Mouse (Mus musculus) lung, embryonic 14.5 days (tissue): ENCODE data around the gene Olfr716. TPM values are rescaled to one million over a fixed set of nuclear protein-coding genes. Genes with fewer than 3 reads are reported as not detected.
"Not testable (repeated sequence)": the region's sequence is repeated elsewhere in the genome, so short reads cannot be mapped to it uniquely, and the experiment has no call there.

ENCODE experiments used
- ATAC-seq: fragments of 200-750 bp; cut with Nextera tagmentation; 2 replicates; pipeline ENCODE4 v1.8.0; 2017; ENCODE audit warnings: mild to moderate bottlenecking, moderate TSS enrichment, moderate library complexity; ENCODE audit not compliant: insufficient read depth
- DNase-seq: peaks from one replicate; pipeline ENCODE4 v3.0.0-alpha.2; 2015
- H3K27ac ChIP-seq: fragments of 300-500 bp; sonication (generic); 2 replicates; pipeline ENCODE4 v1.5.1; 2014; ENCODE audit warnings: low read depth, mild to moderate bottlenecking, moderate library complexity
- H3K27me3 ChIP-seq: fragments of 300-500 bp; sonication (generic); 2 replicates; pipeline ENCODE4 v1.6.1; 2014; ENCODE audit warnings: low read length, control low read depth; ENCODE audit not compliant: insufficient read depth
- H3K36me3 ChIP-seq: fragments of 300-500 bp; sonication (generic); 2 replicates; pipeline ENCODE4 v1.6.1; 2014; ENCODE audit warnings: control low read depth; ENCODE audit not compliant: insufficient read depth
- H3K4me1 ChIP-seq: fragments of 300-500 bp; sonication (generic); 2 replicates; pipeline ENCODE4 v1.6.1; 2014; ENCODE audit warnings: antibody characterized with exemption, control low read depth; ENCODE audit not compliant: insufficient read depth
- H3K4me2 ChIP-seq: fragments of 300-500 bp; sonication (generic); 2 replicates; pipeline ENCODE4 v1.6.1; 2014; ENCODE audit warnings: mild to moderate bottlenecking
- H3K4me3 ChIP-seq: fragments of 300-500 bp; sonication (generic); 2 replicates; pipeline ENCODE4 v1.5.1; 2014; ENCODE audit warnings: low read depth, low read length
- H3K9ac ChIP-seq: fragments of 300-500 bp; sonication (generic); 2 replicates; pipeline ENCODE4 v1.6.1; 2014
- H3K9me3 ChIP-seq: fragments of 300-500 bp; sonication (generic); 2 replicates; pipeline ENCODE4 v1.6.1; 2016; ENCODE audit warnings: low read depth, low read length, control low read depth
- CTCF ChIP-seq: IDR thresholded peaks from 2 replicates; pipeline ENCODE4 v1.5.1; 2016; ENCODE audit warnings: antibody characterized with exemption, low read depth
- WGBS: fragments of 180-500 bp; shearing (Covaris S2); extraction: QIAGEN DNeasy Blood & Tissue Kit; methylation state at CpG from one replicate; pipeline ENCODE4 v1.1.7; 2014; 5-methylcytosine and 5-hydroxymethylcytosine counted together
- polyA plus RNA-seq: library from polyadenylated mRNA; unstranded; fragments of >200 nt; fragmentation: Nextera tagmentation; extraction: Ambion mirVana; gene quantifications from 2 replicates; pipeline ENCODE4 v1.2.1, GENCODE M21; 2014

Olfr716 gene
- polyA plus RNA-seq: not detected in 2 replicates

- H3K27ac ChIP-seq, H3K4me3 ChIP-seq, H3K9me3 ChIP-seq, H3K27me3 ChIP-seq, ATAC-seq, H3K9ac ChIP-seq, DNase-seq, H3K36me3 ChIP-seq, H3K4me1 ChIP-seq, H3K4me2 ChIP-seq: not testable (repeated sequence)
- WGBS: 53% methylated on average over 2 of the region's 2 CpGs
These were observed at the start of gene Olfr716 for GRCm38 (mm10) chr7:107138027-107138426. Gene Olfr716 (plus strand): TSS chr7:107138327.

GRCm38 (mm10) chr7:107092920-107093319 lies 45.2 kb upstream of the Olfr716 start, which contains the start of gene Olfr17:
Gene Olfr17 (plus strand): TSS chr7:107093220.
- ATAC-seq: no peak
- Histone ChIP-seq H3K27me3 (no peaks in the 10 kb centered on the region), H3K4me1 (no peaks in the 10 kb centered on the region), H3K4me3 (no peak within 1 kb of the TSS), H3K9ac (no peak within 1 kb of the TSS), H3K4me2 (no peak within 1 kb of the TSS), H3K36me3 (no peaks in the 10 kb centered on the region), H3K27ac (no peak within 1 kb of the TSS), H3K9me3 (no peaks in the 10 kb centered on the region)
- no peak for TF ChIP-seq CTCF
- WGBS: 34% methylated on average over 1 of the region's 1 CpGs
- DNase-seq: no peak

- not testable (repeated sequence) for H3K4me1 ChIP-seq, H3K4me3 ChIP-seq, H3K9ac ChIP-seq, H3K9me3 ChIP-seq, DNase-seq, H3K4me2 ChIP-seq, H3K27ac ChIP-seq, ATAC-seq, H3K36me3 ChIP-seq, H3K27me3 ChIP-seq
- 64% methylated on average over 1 of the region's 2 CpGs for WGBS
These were observed 27.9 kb upstream of the Olfr716 start, which contains the start of gene Olfr715b for GRCm38 (mm10) chr7:107110269-107110668. Gene Olfr715b (minus strand): TSS chr7:107110369.

- not testable (repeated sequence) for DNase-seq, ATAC-seq, H3K4me2 ChIP-seq, H3K9me3 ChIP-seq, H3K27ac ChIP-seq, H3K4me3 ChIP-seq, H3K27me3 ChIP-seq, H3K36me3 ChIP-seq, H3K4me1 ChIP-seq, H3K9ac ChIP-seq
- WGBS: 68% methylated on average over 1 of the region's 3 CpGs
These were observed 7.1 kb upstream of the Olfr716 start, which contains the start of gene Olfr715 for GRCm38 (mm10) chr7:107130983-107131382. Gene Olfr715 (minus strand): TSS chr7:107131083.

GRCm38 (mm10) chr7:107166690-107167089 lies 28.6 kb downstream of the Olfr716 start, which contains the start of gene Nlrp14:
Gene Nlrp14 (plus strand): TSS chr7:107166990.
- H3K36me3 ChIP-seq: no peaks in the 10 kb centered on the region
- H3K9me3 ChIP-seq: no peaks in the 10 kb centered on the region
- no peak within 1 kb of the TSS for H3K4me2 ChIP-seq
- no peak for TF ChIP-seq CTCF
- DNase-seq (no peak), ATAC-seq (no peak)
- no peaks in the 10 kb centered on the region for H3K4me1 ChIP-seq
- H3K9ac ChIP-seq: no peak within 1 kb of the TSS
- H3K4me3 ChIP-seq: no peak within 1 kb of the TSS
- 76% methylated on average over 10 of the region's 10 CpGs for WGBS
- H3K27ac ChIP-seq: no peak within 1 kb of the TSS
- no peaks in the 10 kb centered on the region for H3K27me3 ChIP-seq

- Histone ChIP-seq H3K4me3 (no peak overlapping the region), H3K9ac (no peak overlapping the region), H3K27me3 (no peaks in the 10 kb centered on the region), H3K36me3 (no peaks in the 10 kb centered on the region), H3K27ac (no peak overlapping the region), H3K4me1 (no peaks in the 10 kb centered on the region), H3K9me3 (no peaks in the 10 kb centered on the region), H3K4me2 (no peak overlapping the region)
- TF ChIP-seq CTCF: no peak
- ATAC-seq (no peak), DNase-seq (no peak)
- 43% methylated on average over 2 of the region's 2 CpGs for WGBS
These were observed 42.3 kb downstream of the Olfr716 start for GRCm38 (mm10) chr7:107180406-107180805.

Other genes starting within 250 kb of the Olfr716 start
- gene Olfr707, start 237.1 kb upstream of the Olfr716 start, polyA plus RNA-seq: not detected in 2 replicates
- gene Olfr1532-ps1, start 230.3 kb upstream of the Olfr716 start, polyA plus RNA-seq: not detected in 2 replicates
- gene Olfr709-ps1, start 206.1 kb upstream of the Olfr716 start, polyA plus RNA-seq: not detected in 2 replicates
- not detected in 2 replicates for gene Olfr710, start 190.0 kb upstream of the Olfr716 start, polyA plus RNA-seq
- gene Olfr6, start 174.4 kb upstream of the Olfr716 start, polyA plus RNA-seq: not detected in 2 replicates
- not detected in 2 replicates for gene Olfr711, start 162.9 kb upstream of the Olfr716 start, polyA plus RNA-seq
- not detected in 2 replicates for gene Olfr2, start 132.3 kb upstream of the Olfr716 start, polyA plus RNA-seq
- not detected in 2 replicates for gene Olfr713, start 107.2 kb upstream of the Olfr716 start, polyA plus RNA-seq
- not detected in 2 replicates for gene Olfr714, start 67.3 kb upstream of the Olfr716 start, polyA plus RNA-seq
- gene Olfr17, start 45.1 kb upstream of the Olfr716 start, polyA plus RNA-seq: not detected in 2 replicates
- gene Olfr715b, start 28.0 kb upstream of the Olfr716 start, polyA plus RNA-seq: not detected in 2 replicates
- not detected in 2 replicates for gene Olfr715, start 7.2 kb upstream of the Olfr716 start, polyA plus RNA-seq
- not detected in 2 replicates for gene Nlrp14, start 28.7 kb downstream of the Olfr716 start, polyA plus RNA-seq
- not detected in 2 replicates for gene Rbmxl2, start 71.1 kb downstream of the Olfr716 start, polyA plus RNA-seq
- 1.7 and 2.5 TPM in 2 replicates for gene Syt9, start 232.4 kb downstream of the Olfr716 start, polyA plus RNA-seq